Mouse (Mus musculus) myocyte (in vitro differentiated cells): ENCODE measurements at regions not wholly inside any gene's neighbourhood (a gene's known extent, or its start where the extent isn't known, plus 50 kb on each side); places are given as distances from the start of the nearest gene placed in this dataset.

Experiments
- POLR2A ChIP-seq: IDR thresholded peaks from one replicate; pipeline ENCODE4 v1.6.1; 2011; ENCODE audit warnings: low read depth, mild to moderate bottlenecking, control low read depth, moderate library complexity; ENCODE audit not compliant: insufficient read length
- POLR2AphosphoS2 ChIP-seq: IDR thresholded peaks from one replicate; pipeline ENCODE4 v1.6.1; 2011; ENCODE audit warnings: low read depth, control low read depth; ENCODE audit not compliant: insufficient read length
- USF1 ChIP-seq: IDR thresholded peaks from one replicate; pipeline ENCODE4 v1.6.1; 2011; ENCODE audit warnings: low read depth, mild to moderate bottlenecking, control low read depth, moderate library complexity

- TF ChIP-seq POLR2A, result no peak
- no peak for TF ChIP-seq POLR2AphosphoS2
- TF ChIP-seq USF1, result no peak
Observed at GRCm38 (mm10) chr3:144049270-144049669, 155.8 kb downstream of the Lmo4 start.
